Mouse (Mus musculus): ENCODE data around the gene Gpnmb.

GRCm38 (mm10) chr6:49008420-49009160, 27.8 kb upstream of the Gpnmb start:
- TF ChIP-seq POLR2A (IDR thresholded peaks at IDR 0.05; ENCODE audit: borderline replicate concordance, control insufficient read depth, low read depth, low read length) (no peak), CTCF (IDR thresholded peaks at IDR 0.05; ENCODE audit: control insufficient read depth, insufficient read depth, low read length) (no peak)
